Mouse (Mus musculus) stomach, postnatal 0 days (tissue): ENCODE results near the gene Ms4a8a. TPM values are rescaled to one million over a fixed set of nuclear protein-coding genes. Genes with fewer than 3 reads are reported as not detected.
"Not testable (repeated sequence)": the region's sequence is repeated elsewhere in the genome, so short reads cannot be mapped to it uniquely, and the experiment has no call there.

Experiments
- ATAC-seq: fragments of 200-750 bp; cut with Nextera tagmentation; 2 replicates; pipeline ENCODE4 v1.8.0; 2017; ENCODE audit not compliant: low FRiP score, low TSS enrichment
- DNase-seq: peaks from one replicate; pipeline ENCODE4 v3.0.0-alpha.2; 2016; ENCODE audit warnings: low spot score
- H3K27ac ChIP-seq: fragments of 300-500 bp; sonication (generic); replicated peaks from 2 replicates; pipeline ENCODE4 v1.5.1; 2014; ENCODE audit warnings: mild to moderate bottlenecking, control low read depth
- H3K27me3 ChIP-seq: fragments of 300-500 bp; sonication (generic); 2 replicates; pipeline ENCODE4 v1.6.1; 2014; ENCODE audit warnings: low read length; ENCODE audit not compliant: control insufficient read depth, insufficient read depth
- H3K36me3 ChIP-seq: fragments of 300-500 bp; sonication (generic); 2 replicates; pipeline ENCODE4 v1.6.1; 2014; ENCODE audit warnings: low read length, mixed read lengths; ENCODE audit not compliant: control insufficient read depth, insufficient read depth
- H3K4me1 ChIP-seq: fragments of 300-500 bp; sonication (generic); replicated peaks from 2 replicates; pipeline ENCODE4 v1.6.1; 2014; ENCODE audit warnings: antibody characterized with exemption; ENCODE audit not compliant: control insufficient read depth, insufficient read depth
- H3K4me2 ChIP-seq: fragments of 300-500 bp; sonication (generic); replicated peaks from 2 replicates; pipeline ENCODE4 v1.6.1; 2014; ENCODE audit warnings: low read depth, mild to moderate bottlenecking, control low read depth, moderate library complexity
- H3K4me3 ChIP-seq: fragments of 300-500 bp; sonication (generic); 2 replicates; pipeline ENCODE4 v1.5.1; 2014; ENCODE audit warnings: low read depth, low read length, control low read depth
- H3K9ac ChIP-seq: fragments of 300-500 bp; sonication (generic); 2 replicates; pipeline ENCODE4 v1.6.1; 2014; ENCODE audit warnings: mild to moderate bottlenecking, low read length, control low read depth, mixed read lengths
- H3K9me3 ChIP-seq: fragments of 300-500 bp; sonication (generic); 2 replicates; pipeline ENCODE4 v1.6.1; 2016; ENCODE audit warnings: low read length; ENCODE audit not compliant: control insufficient read depth
- CTCF ChIP-seq: IDR thresholded peaks from 2 replicates; pipeline ENCODE4 v1.5.1; 2016; ENCODE audit warnings: antibody characterized with exemption, low read depth, mild to moderate bottlenecking, moderate library complexity
- EP300 ChIP-seq: optimal IDR thresholded peaks from 2 replicates; pipeline ENCODE3; 2016; ENCODE audit warnings: antibody characterized with exemption
- WGBS: fragments of 180-500 bp; shearing (Covaris S2); extraction: QIAGEN DNeasy Blood & Tissue Kit; methylation state at CpG from one replicate; pipeline ENCODE4 v1.1.7; 2014; 5-methylcytosine and 5-hydroxymethylcytosine counted together
- polyA plus RNA-seq: library from polyadenylated mRNA; unstranded; fragments of >200 nt; fragmentation: Nextera tagmentation; extraction: Ambion mirVana; gene quantifications from 2 replicates; pipeline ENCODE4 v1.2.1, GENCODE M21; 2015

Ms4a8a gene
- polyA plus RNA-seq, 1 experiment from 2014 or later, result 22.3 TPM

DNA sequence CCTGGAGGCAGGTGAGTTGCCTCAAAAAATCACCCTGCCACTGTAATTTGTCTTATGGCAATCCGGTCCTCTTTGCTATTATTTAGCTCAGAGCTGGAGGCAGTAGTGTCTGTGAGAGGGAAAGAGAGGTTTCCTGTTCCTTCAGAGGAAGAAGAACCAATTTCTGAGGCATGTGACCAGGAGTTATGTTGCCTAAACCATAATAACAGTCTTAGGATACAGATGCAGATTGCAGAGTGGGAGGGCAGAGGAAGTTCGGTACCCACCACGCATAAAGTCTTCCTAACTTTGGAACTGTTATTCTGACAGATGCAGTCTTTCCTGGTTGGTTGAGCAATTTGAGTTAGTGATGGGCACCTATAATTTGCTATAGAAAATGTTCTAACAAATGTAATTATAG, 17.5 kb upstream of the Ms4a8a start:
- no peak overlapping the region for H3K4me2 ChIP-seq
- H3K9me3 ChIP-seq, result no peaks in the 10 kb centered on the region
- H3K27me3 ChIP-seq, result no peaks in the 10 kb centered on the region
- H3K4me3 ChIP-seq, result no peak overlapping the region
- DNase-seq (no peak), ATAC-seq (no peak)
- no peak overlapping the region for H3K9ac ChIP-seq
- TF ChIP-seq EP300, result no peak
- TF ChIP-seq CTCF, result no peak
- 73% methylated on average over 3 of the region's 3 CpGs for WGBS
- H3K27ac ChIP-seq, result no peak overlapping the region
- no peaks in the 10 kb centered on the region for H3K36me3 ChIP-seq
- H3K4me1 ChIP-seq, result no peaks in the 10 kb centered on the region

GRCm38 (mm10) chr19:11092131-11092530, 11.2 kb upstream of the Ms4a8a start:
- H3K9me3 ChIP-seq, H3K4me1 ChIP-seq, H3K36me3 ChIP-seq, H3K27me3 ChIP-seq, H3K27ac ChIP-seq: not testable (repeated sequence)
- peak overlapping the region; percentile 31 for H3K4me3 ChIP-seq
- H3K4me2 ChIP-seq, result peak overlapping the region; percentile 54
- 3% methylated on average over 50 of the region's 50 CpGs for WGBS
- DNase-seq (peak; percentile 40), ATAC-seq (peak; percentile 38; the same call in 1 of the 2 replicates)
- H3K9ac ChIP-seq, result peak overlapping the region; percentile 27; the same call in 1 of the 2 replicates

- ATAC-seq, result no peak
- H3K4me2 ChIP-seq, result no peak overlapping the region
- no peaks in the 10 kb centered on the region for H3K4me1 ChIP-seq
- TF ChIP-seq CTCF (no peak), EP300 (no peak)
- H3K27me3 ChIP-seq, result no peaks in the 10 kb centered on the region
- no peaks in the 10 kb centered on the region for H3K9me3 ChIP-seq
- DNase-seq, result no peak
- H3K4me3 ChIP-seq, result no peak overlapping the region
- no peak overlapping the region for H3K27ac ChIP-seq
- WGBS, result 79% methylated on average over 3 of the region's 3 CpGs
- no peaks in the 10 kb centered on the region for H3K36me3 ChIP-seq
- no peak overlapping the region for H3K9ac ChIP-seq
These were observed 10.5 kb downstream of the Ms4a8a start for GRCm38 (mm10) chr19:11070364-11070763.

DNA sequence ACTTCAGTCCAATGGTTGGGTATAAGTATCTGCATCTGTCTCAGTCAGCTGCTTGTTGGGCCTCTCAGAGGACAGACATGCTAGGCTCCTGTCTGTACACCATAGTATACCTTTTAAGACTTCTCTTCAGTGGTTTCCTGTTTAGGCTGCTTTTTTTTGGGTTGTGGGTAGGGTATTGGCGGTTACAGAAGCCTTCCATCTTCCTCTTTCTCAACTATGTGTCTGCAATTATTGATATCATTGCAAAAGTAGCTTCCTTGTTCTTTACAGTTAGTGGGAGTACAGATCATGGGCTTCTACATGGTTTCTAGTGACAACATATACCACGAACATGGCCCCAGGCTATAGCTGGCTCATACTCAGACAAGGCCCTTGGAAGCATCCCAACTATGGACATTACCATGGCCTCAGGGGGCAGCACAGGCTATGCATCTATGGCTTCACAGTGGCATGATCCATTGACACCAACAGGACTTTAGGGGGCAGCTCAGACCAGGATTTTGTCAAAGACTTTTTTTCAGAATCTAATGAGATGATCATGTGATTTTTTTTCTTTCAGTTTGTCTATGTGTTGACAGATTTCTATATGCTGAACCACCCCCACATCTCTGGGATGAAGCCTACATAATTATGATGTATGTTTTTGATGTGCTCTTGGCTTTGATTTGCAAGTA, 15.6 kb downstream of the Ms4a8a start:
- Histone ChIP-seq H3K27ac (no peak overlapping the region), H3K27me3 (no peaks in the 10 kb centered on the region), H3K4me3 (no peak overlapping the region), H3K4me1 (no peaks in the 10 kb centered on the region), H3K4me2 (no peak overlapping the region), H3K9me3 (no peaks in the 10 kb centered on the region), H3K9ac (no peak overlapping the region), H3K36me3 (no peaks in the 10 kb centered on the region)
- WGBS, result 82% methylated on average over 2 of the region's 2 CpGs
- TF ChIP-seq CTCF, result no peak
- no peak for TF ChIP-seq EP300
- DNase-seq (no peak), ATAC-seq (no peak)

GRCm38 (mm10) chr19:11060900-11061299, 20.0 kb downstream of the Ms4a8a start:
- DNase-seq (no peak), ATAC-seq (no peak)
- H3K27me3 ChIP-seq, result no peaks in the 10 kb centered on the region
- no peak overlapping the region for H3K4me3 ChIP-seq
- no peaks in the 10 kb centered on the region for H3K9me3 ChIP-seq
- H3K36me3 ChIP-seq, result no peaks in the 10 kb centered on the region
- no peak overlapping the region for H3K27ac ChIP-seq
- H3K4me1 ChIP-seq, result no peaks in the 10 kb centered on the region
- TF ChIP-seq CTCF (no peak), EP300 (no peak)
- no peak overlapping the region for H3K4me2 ChIP-seq
- H3K9ac ChIP-seq, result no peak overlapping the region
- 88% methylated on average over 1 of the region's 1 CpGs for WGBS

DNA sequence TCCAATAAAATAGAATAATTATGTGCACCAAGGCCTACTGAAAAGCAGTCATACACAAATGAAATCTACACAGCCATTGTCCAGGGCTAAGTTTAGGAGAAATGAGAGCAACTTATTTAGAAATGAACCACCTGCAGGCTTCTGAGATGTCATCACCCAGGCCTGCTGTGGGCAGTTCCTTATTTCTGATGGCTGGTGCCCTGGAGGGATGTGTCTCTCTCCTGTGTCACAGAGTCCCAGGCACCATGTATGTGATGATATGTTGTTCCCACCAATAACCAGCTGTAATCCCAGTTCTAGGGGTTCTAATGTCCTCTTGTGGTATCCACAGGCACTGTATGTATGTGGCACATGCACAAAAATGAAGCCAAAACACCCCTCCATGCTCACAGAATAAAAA, 20.9 kb downstream of the Ms4a8a start:
- H3K27ac ChIP-seq, result no peak overlapping the region
- H3K4me2 ChIP-seq, result no peak overlapping the region
- no peak overlapping the region for H3K9ac ChIP-seq
- H3K4me3 ChIP-seq, result no peak overlapping the region
- DNase-seq, result no peak
- H3K9me3 ChIP-seq, result no peaks in the 10 kb centered on the region
- no peak for ATAC-seq
- no peaks in the 10 kb centered on the region for H3K27me3 ChIP-seq
- no peaks in the 10 kb centered on the region for H3K4me1 ChIP-seq
- TF ChIP-seq CTCF, result no peak
- no peak for TF ChIP-seq EP300
- H3K36me3 ChIP-seq, result no peaks in the 10 kb centered on the region

DNA sequence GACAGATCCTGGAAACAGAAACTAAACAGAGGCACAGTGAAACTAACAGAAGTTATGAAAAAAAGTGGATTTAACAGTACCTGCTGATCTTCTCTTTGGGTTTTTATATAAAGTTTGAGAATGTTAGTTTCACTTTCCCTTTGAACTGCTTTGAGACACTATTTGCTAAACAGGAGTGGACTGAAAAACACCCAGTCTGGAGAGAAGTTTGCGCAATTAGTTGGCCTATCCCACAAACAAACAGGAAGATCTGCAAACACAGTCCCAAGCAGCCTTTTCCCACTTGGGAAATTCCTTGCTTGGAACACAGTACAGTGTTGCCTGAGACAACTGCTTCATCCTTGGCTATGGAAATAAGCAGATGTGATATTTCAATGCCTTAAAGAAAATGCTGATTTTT, 25.2 kb downstream of the Ms4a8a start:
- not testable (repeated sequence) for H3K9ac ChIP-seq, H3K4me3 ChIP-seq, H3K4me1 ChIP-seq, H3K36me3 ChIP-seq, DNase-seq, H3K27me3 ChIP-seq, H3K27ac ChIP-seq, H3K9me3 ChIP-seq, H3K4me2 ChIP-seq
- peak; percentile 75 for ATAC-seq
- WGBS, result 51% methylated on average over 1 of the region's 1 CpGs
